Mouse (Mus musculus) left cerebral cortex, postnatal 14 days (tissue): ENCODE measurements around the gene Slc25a22. TPM values are rescaled to one million over a fixed set of nuclear protein-coding genes. Genes with fewer than 3 reads are reported as not detected.

Experiments used
- DNase-seq, 2 experiments: peaks; one replicate each; pipeline ENCODE4 v3.0.0; 2021 to 2022; ENCODE audit warnings: low spot score in 2 of 2, mixed read lengths in 1 of 2
- intact Hi-C: fragments of 180-260 bp; cut with DNase I; formaldehyde crosslinking; loops from one replicate; pipeline ENCODE4 v1.15.1; 2025
- total RNA-seq, 2 experiments: library from RNA; stranded (reverse); gene quantifications; 2 replicates each; pipeline ENCODE4 v1.2.3; 2021

Gene Slc25a22
- total RNA-seq, 2 experiments from 2014 or later, result 331 to 339 TPM

DNA sequence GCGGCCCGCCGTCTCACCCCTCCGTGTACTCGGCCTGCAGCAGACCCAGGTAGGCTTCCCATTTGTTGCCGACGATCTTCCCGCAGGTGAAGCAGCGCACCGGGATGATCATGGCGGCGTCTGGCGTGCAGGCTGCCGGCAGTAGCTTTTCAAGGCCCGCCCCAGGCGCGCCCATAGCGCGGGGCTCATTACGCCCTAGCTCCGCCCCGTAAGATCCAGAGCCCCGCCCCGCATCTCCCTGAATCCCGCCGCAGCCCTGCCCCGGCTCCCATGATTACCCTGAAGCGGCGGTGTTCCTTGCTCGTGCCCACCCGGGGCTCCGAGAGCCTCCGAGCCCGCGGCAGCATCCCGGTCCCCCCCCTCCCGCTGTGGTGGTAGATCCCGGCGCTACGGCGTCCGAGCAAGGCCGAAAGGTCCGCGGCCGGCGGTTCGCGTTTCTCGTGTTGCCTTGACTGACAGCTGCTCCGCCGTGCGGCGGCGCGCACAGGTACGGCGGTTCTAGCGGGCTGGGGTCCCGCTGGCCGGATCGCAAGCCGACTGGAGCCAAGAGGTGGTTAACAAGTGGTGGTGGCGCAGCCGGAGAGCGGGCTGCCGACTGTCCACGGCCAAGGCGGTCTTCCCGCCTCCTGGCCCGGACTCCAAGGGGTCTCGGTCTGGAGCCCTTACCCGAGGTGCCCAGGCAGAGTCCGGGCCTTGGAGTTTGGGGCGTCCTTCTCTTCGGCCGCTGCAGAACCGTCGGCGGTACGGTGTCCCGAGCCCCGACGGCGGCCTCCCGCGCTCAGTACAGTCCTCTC, 37.5 kb upstream of the Slc25a22 start, which contains the start of the genes Polr2l and Tspan4:
Gene Polr2l (minus strand): TSS at position 122 of the 794 bp plus-strand sequence.
Gene Tspan4 (plus strand): TSS at position 230 of the 794 bp plus-strand sequence.
- intact Hi-C loops, result no loop called here
- DNase-seq, result peak; percentile 80 to 84

DNA sequence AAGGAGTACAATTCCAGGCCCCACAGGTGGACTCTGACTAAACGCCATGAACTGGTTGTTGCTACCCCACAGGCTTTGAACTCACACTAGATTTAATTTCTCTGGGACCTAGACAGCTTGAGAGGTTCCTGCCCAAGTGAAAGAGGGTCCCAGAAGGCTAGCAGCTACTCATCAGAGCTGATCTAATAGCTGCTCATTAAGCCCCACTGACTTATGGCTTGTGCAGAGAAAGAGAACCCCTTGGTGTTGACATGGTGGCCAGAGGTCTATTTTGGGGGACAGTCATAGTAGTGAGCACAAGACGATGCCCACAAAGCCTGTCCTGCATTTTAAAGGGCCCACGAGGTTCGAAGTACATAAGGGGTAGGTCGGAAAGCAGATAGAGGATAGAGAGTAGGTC, 36.5 kb upstream of the Slc25a22 start:
- DNase-seq, result no peak
- intact Hi-C loops, result no loop called here

DNA sequence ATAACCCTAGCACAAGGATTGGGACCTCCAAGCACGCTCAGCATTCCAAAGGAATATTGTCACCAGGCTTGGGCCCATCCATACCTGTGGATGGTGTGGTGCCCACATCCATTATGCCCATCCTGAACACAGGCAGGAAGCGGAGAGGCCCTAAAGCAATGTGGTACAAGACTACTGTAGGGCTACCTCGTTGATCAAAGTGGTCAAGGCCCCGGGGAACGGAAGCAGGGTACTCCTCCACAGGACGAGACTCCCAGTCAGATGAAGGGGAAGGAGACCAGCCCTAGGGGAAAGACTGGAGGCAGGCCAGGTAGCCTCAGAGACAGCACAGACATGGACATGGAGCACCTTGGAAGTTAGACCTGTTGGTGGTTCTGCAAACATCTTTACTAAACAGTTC, 35.1 kb upstream of the Slc25a22 start:
- DNase-seq, result no peak
- intact Hi-C loops, result no loop called here

DNA sequence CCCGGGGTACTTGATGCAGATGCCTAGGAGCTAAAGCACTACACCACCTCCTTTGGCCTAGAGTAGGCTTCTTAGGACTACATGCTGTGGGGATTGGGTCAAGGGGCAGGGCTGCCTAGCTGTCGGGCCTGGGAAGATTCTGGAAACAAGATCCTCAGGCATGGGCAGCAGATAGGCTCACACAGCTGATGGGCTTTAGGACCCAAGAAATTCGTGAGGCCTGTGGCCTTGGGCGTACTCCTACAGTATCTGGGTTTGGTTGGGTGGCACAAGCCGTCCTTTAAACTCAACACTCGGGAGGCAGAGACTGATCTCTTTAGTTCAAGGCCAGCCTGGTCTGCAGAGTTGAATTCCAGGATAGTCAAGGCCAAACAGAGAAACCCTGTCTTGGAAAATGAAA, 34.5 kb upstream of the Slc25a22 start:
- DNase-seq, result no peak
- intact Hi-C loops, result no loop called here

DNA sequence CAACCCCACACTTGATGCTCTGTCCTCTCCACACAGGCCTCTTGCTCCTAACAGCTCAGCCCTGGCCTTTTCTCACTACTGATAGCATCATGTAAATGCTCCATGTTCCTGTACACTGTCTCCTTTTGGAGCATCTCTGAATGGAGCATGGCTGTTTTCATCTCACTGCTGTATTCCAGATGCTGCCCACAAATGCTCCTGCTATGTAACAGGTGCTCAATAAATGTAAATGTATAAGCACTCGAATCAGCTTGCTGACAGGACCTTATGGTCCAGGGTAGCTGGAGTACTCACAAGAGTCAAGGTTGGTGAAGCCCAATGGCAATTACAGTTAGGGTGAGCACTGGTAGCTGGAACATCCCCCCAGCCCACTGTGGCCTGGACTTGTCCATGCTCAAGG, 33.5 kb upstream of the Slc25a22 start:
- no peak for DNase-seq
- intact Hi-C loops, result no loop called here

DNA sequence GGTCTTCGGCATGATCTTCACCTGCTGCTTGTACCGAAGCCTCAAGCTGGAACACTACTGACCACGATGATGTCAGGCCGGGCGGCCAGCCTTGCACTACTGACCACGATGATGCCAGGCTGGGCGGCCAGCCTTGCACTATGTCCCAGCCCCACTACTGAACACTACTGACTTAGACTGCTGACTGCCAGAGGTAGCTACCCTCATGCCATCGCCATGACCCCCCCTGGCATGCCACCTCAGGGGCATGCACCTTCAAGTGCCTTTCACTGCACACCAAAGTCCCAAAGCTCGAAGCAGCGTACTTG, 32.9 kb upstream of the Slc25a22 start:
- no peak for DNase-seq
- intact Hi-C loops, result no loop called here

DNA sequence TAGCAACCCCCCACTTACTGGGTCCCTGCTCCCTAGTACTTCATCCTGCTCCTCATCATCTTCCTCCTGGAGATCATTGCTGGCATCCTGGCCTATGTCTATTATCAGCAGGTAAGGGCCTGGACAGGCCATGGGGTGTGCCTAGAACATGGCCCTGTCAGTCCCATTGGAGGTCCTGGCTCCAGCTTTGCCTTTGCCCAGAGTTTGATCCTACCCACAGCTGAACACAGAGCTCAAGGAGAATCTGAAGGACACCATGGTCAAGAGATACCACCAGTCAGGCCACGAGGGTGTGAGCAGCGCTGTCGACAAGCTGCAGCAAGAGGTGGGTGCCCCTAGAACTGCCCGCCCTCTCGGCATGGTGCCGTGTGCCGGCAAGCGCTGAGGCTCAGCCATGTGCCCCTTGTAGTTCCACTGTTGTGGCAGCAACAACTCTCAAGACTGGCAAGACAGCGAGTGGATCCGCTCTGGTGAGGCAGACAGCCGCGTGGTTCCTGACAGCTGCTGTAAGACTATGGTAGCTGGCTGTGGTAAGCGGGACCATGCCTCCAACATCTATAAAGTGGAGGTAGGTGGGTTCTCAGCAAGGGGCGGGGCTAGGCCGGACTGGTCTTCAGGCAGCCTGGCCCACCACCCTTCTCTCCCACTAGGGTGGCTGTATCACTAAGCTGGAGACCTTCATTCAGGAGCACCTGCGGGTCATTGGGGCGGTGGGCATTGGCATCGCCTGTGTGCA, 32.4 kb upstream of the Slc25a22 start:
- intact Hi-C loops, result no loop called here
- no peak for DNase-seq

DNA sequence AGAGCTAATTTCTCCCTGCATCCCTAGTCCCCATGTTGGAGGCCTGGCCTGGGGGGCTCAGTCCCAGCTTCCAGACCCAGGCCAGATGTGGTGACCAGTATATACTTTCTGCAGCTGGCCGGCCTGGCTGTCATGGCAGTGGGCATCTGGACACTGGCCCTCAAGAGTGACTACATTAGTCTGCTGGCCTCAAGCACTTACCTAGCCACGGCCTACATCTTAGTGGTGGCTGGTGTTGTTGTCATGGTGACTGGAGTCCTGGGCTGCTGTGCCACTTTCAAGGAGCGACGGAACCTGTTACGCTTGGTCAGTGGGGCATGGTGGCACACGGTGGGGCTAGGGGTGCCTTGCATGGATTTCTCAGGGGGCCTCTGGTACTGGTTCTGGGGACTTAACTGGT, 31.7 kb upstream of the Slc25a22 start:
- intact Hi-C loops, result no loop called here

DNA sequence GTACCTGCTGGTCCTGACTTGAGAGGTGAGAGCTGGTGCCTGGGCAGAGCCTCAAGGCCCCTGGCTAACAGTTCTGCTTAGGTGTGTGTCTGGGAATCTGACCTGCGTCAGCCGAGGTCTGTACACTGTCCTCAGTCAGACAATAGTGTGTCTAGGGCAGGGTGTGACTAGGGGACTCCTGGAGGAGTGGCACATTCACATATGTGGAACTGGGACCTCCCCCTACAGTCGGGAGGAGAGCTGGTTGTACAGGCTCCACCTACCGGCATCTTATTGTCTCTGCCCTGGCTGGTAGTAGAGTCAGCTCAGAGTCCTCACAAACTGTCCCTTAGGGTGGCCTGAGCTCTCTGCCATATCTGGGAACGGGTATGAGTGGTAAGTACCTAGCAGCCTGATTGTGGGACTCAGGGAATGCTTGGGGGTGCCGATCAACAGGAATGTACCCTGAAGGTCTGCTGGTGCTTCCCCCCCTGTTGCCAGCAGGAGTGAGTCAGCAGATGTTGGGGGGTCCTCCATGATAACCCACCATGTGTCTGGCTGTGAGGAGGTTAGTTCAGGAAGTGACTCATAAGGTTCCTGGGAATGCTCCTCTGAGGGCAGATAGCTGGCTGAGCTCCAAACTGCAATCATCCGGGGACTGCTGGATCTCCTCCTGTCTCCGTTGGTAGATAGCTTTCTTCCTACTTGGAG, 31.0 kb upstream of the Slc25a22 start:
- intact Hi-C loops, result no loop called here
- DNase-seq, result peak; percentile 62 to 65

More for the DNA sequence above, 31.7 kb upstream of the Slc25a22 start:
- DNase-seq, result no peak

DNA sequence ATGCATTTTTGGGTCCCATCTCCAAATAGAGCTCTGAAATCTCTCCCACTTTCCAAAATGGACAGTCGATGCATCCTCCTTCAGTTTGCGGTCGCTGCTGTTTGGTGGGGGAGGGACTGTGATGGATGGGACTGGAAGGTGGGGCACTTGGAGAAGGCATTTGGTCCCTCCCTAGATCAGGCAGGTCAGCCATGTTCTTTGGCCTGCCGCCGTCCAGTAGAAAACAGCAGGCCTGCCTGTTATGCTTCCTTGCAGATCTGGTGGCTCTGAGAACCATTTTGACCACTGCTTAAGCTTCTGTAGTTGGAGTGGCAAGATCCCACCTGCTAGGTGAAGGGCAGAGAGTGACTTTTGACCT, 30.5 kb upstream of the Slc25a22 start:
- no peak for DNase-seq
- intact Hi-C loops, result no loop called here

DNA sequence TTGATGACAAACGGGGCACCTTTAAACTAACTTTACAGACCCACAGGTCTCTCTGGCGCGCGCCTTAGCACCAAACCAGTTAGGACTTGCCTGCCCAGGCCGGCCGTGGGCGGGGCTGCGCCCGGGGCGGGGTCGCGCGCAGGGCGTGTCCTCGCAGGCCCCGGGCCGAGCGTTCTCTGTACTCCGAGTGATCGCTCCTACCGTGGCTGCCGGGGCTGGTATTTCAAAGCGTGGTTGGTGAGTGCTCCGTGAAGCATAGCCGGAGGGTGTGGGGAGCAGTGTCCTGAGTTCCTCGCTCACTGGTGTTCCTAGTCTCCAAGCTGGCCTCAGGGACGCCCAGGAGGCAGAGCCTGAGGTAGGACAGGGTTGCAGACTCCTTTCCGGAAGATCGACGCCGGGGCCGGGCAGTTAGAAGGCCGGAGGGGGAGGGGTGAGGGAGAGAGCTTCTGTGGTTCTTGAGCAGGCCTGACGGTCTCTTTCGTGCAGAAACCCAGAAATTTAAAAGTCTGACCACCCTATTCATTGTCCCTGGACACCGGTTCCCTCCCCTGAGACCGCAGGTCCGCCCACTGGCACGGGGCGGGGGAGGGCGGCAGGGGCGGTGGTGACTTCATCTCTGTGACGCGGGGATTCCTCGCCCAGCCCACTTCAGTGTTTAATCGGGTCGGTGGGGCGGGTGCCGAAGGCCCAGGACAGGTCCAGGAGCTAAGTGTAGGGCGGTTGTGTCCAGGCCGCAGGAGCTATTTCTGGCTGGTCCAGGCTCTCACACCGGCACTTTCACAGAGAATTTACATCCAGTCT, 29.7 kb upstream of the Slc25a22 start, which contains the start of gene Cd151:
Gene Cd151 (plus strand): TSS at position 163 of the 801 bp plus-strand sequence.
- DNase-seq, result peak; percentile 59 to 60
- intact Hi-C loops, result no loop called here

DNA sequence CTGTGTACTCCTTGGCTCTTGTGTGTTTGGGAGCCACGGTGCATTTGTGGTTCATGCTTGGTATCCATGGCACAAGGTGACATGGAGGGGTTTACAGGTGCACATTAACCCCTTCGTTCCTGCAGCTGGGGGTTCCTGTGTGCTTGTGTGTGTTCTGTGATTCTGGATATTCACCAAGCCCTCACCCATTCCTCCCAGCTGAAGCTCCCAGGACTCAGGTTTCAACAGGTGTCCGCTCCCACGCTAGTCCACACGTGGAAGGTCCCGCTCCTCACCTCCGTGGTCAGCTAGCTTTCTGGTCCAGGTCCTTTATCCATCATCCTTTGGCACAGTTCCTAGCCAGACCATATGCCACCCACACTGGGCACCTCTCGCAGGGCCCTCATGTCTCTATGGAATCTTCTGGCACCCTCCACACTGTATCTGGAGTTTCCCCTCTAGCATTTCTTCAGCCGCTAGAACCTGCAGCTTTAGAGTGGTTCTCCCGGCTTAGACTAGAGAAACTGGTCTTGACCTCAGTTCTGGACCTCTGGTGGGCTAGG, 29.0 kb upstream of the Slc25a22 start:
- no peak for DNase-seq
- intact Hi-C loops, result no loop called here

DNA sequence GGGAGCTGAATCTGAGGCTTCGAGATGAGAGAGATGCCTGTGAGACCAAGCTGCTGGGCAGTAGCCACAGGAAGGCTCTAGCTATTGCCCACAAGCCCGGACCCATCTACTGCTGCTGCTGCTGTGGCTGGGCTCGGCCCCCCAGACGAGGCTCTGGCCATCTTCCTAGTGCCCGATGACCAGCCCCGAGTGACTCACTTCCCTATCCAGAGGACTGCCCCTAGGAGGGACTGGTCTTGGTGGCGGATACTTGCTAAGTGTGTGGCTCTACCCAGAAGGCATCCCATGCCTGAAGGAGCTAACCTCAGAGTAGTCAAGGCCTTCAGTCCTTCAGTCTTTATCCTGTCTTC, 28.3 kb upstream of the Slc25a22 start:
- intact Hi-C loops, result no loop called here
- no peak for DNase-seq

DNA sequence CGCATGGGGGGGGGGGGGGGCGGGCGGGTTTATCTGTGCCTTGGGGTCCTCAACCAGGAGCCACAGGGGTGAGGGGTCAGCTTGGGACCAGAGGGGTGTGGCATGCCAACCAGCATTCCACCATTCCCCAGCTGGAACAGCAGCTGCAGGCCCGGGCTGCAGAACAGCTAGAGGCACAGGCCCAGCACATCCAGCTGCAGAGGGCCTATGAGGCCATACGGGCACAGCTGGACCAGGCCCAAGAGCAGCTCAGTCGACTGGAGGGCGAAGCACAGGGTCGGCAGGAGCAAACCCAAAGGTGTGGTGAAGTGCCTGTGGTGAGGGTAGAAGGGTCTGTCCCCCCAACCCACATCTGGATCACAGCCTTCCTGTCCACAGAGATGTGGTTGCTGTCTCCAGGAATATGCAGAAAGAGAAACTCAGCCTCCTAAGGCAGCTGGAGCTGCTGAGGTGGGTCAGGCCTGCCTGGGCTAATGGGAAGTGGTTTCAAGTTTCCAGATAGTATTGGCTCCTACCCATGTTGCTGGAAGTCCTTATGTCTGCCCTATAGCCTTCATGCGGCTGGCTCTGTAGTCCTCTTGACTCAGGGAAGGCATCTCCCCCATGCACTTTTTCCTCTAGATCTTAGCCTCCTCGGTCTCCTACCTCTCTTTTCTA, 27.8 kb upstream of the Slc25a22 start:
- intact Hi-C loops, result no loop called here
- no peak for DNase-seq

DNA sequence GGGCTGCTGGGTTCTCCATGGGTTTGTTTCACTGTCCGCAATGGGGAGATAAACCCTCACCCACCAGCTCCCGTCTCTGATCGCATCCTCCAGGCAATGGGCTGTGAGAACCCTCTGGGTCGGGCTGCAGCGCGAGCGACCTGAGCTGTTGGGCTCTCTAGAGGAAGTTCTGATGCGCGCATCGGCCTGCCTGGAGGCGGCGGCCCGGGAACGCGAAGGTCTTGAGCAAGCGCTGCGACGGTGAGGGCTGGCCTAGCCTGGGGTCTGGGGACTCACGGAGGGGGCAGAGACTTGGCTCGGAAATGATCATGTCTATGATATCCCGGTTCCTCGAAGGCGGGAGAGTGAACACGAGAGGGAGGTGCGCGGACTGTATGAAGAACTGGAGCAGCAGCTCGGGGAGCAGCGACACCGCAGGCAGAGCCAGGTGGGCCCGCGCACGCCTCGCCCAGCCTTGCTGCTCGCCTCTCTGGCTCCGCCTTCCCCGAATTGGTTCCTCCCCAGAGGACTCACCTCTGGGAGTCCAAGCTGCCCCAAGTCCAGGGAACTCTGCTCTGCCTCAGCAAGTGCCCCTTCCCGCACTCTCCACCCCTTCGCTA, 27.0 kb upstream of the Slc25a22 start:
- intact Hi-C loops, result no loop called here
- no peak for DNase-seq

DNA sequence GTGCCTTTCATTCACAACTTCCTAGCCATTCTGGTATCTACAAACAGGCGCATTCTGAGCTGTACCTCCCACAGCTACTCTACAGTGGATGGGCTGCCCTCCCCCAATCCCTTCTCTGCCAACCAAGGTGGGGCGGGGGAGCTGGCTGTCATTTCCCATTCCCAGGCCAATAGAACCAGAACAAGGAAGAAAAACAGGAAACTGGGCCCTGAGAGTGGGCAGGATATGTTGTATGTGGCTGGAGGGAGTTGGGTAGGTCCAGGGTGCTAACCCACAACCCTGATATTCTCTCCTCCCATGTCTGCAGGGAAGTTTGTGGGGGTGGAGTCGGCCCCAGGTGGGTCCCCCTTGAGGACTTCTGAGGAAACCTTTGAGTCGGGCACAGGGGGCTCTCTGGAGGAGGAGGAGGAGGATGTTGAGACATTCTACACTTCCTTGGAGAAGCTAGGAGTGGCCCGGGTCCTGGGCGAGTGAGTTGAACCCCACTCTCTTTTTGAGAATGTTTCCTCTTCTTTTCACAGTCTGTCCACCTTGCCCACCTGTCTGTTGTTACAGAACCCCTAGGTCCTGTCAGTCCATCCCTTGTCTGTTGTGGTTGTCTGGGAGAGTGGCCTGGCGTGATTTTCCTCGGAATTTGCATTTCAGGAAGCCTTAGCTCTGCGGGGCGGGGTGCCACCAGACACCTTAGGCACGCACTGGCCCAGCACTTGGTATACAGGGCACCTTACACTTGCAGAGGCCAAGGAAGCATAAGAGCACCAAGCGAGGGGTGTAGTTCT, 26.3 kb upstream of the Slc25a22 start:
- no peak for DNase-seq
- intact Hi-C loops, result no loop called here

DNA sequence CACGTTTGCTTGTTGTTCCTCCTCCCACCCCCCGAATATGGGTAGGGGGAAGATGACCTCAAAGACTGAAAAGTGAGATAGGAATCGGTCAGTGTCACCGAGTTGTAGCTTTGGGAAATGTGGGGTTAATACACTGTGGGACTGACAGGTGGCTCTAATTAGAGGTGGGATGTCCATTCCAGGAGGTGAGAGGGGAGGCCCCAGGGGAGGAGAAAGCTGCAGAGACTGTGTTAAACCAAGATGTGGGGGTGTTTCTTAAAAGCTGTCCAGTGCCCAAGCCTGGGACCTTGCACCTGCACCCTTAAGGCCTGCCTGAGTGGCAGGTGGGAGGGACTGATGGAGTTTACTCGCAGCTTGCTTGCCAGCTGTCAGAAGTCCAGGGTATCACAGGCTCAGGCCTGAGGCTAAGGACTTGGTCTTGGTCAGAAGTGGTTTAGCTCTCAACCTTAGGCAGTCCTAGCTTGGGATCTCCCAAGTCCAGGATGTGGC, 24.7 kb upstream of the Slc25a22 start:
- intact Hi-C loops, result no loop called here
- no peak for DNase-seq
